Mouse (Mus musculus) cerebellum, adult 2 months (tissue): ENCODE results near the gene Hcar2.

ENCODE experiments used
- CTCF ChIP-seq: fragments of 200-500 bp; IDR thresholded peaks from 2 replicates; pipeline ENCODE4 v1.5.1; 2011; ENCODE audit warnings: low read depth, mild to moderate bottlenecking, control low read depth, low read length, moderate library complexity, borderline replicate concordance; ENCODE audit not compliant: insufficient read depth
- POLR2A ChIP-seq: fragments of 200-500 bp; IDR thresholded peaks from 2 replicates; pipeline ENCODE4 v1.6.1; 2011; ENCODE audit warnings: low read length, control low read depth, borderline replicate concordance; ENCODE audit not compliant: insufficient read depth

DNA sequence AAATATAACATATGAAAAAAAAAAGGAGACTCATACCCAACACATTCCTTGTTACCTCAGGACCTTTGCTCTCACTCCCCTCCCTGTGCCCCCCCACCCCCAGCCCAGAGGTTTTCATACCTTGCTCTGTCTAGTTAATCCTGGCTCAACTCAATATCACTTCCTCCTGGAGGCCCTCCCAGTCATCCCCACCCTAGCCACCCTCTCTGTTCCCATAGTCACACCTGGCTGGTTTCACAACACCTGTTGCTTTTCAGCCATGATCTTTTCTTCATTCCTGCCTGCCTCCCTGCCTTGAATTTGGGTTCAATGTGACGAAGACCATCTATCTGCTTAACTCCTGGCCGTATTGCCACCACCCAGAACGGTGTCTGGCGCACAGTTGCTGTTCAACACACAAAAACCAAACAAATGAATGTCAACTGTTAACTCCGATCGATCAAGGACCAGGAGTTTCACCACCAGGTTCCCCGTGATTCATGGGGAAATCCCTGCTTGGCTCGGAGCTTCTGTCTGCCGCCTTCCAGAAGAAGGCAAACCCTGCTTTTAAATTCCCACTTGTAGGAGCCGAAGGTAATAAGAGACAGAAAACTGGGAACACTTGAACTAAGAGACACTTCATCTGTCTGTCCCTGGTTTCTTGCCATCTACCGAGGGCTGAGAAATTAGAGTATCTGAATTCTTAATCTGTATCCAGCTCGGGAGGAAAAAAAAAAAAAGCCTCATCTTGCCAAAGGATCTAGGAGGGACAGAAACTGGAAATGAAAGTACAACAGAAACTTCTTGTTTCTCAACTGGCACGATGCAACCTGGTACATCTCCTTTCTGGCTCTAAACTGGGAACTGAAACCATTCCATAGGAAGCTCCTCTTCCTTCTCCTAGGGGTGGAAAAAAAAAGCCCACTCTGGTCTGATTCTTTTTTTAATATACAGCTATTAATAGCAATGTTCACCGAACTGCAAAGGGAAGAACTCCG is 2.6 kb downstream of the Hcar2 start:
- TF ChIP-seq CTCF (no peak), POLR2A (no peak)
